In genomic region chr10:83729076-83729475, GRCm38 (mm10) we compare ENCODE assay signal across 13 mouse cellular contexts. TPM values are rescaled to one million over a fixed set of nuclear protein-coding genes. Genes with fewer than 3 reads are reported as not detected.
A peak's percentile ranks its signal among the peaks of the same experiment; 100 is the strongest.
DNase-seq lines count a peak whose midpoint lies in the region; ATAC-seq and TF ChIP-seq lines count a peak whose summit lies in the region.
"Had no signal": no experiment of that assay in that cellular context is flagged by ENCODE, and none has a peak within 500 bp of the region (broad histone marks: within the 10 kb centered on the region; RNA-seq: fewer than 3 reads in every experiment).

No protein-coding gene starts in this region.

- no peak for TF ChIP-seq RAD21 in MEL (IDR thresholded peaks at IDR 0.05; ENCODE audit: low read depth, low read length)

- TF ChIP-seq EP300 in MEL (IDR thresholded peaks at IDR 0.05; ENCODE audit: low read depth in 1 of 2, low read length in 2 of 2) = no peak

- no peak overlapping the region for H3K27ac ChIP-seq in hindbrain, embryonic 13.5 days
- no peak overlapping the region for H3K27ac ChIP-seq in hindbrain, embryonic 10.5 days
- no peak overlapping the region for H3K27ac ChIP-seq in midbrain, embryonic 13.5 days
- H3K27ac ChIP-seq in midbrain, postnatal 0 days (ENCODE audit: low read depth, low read length) = no peak overlapping the region
- H3K27ac ChIP-seq in MEL (ENCODE audit: control insufficient read depth, low read depth, low read length) = no peak overlapping the region
- H3K27ac ChIP-seq: hindbrain, embryonic 14.5 days had no signal

- TF ChIP-seq CTCF in midbrain, postnatal 0 days (IDR thresholded peaks at IDR 0.05) = no peak
- no peak for TF ChIP-seq CTCF in MEL (IDR thresholded peaks at IDR 0.05 in 2 of 3, conservative IDR thresholded peaks at IDR 0.05 in 1 of 3; ENCODE audit: control insufficient read depth in 1 of 3, insufficient read depth in 1 of 3, low read depth in 2 of 3, low read length in 3 of 3, poor library complexity in 1 of 3, severe bottlenecking in 1 of 3)

- peak; percentile 74; the same call in 1 of the 2 replicates for ATAC-seq in hindbrain, embryonic 13.5 days (ENCODE audit: low FRiP score)
- peak; percentile 75 for ATAC-seq in midbrain, embryonic 13.5 days
- no peak for ATAC-seq in midbrain, postnatal 0 days (ENCODE audit: low FRiP score)
- ATAC-seq: intestine, postnatal 0 days had no signal

- TF ChIP-seq POLR2A in MEL (IDR thresholded peaks at IDR 0.05; ENCODE audit: control insufficient read depth in 1 of 2, insufficient read depth in 1 of 2, low read depth in 1 of 2, low read length in 2 of 2, poor library complexity in 1 of 2) = no peak

- no peak overlapping the region for H3K9ac ChIP-seq in hindbrain, embryonic 13.5 days
- H3K9ac ChIP-seq in midbrain, embryonic 13.5 days (replicated peaks) = no peak overlapping the region
- no peak overlapping the region for H3K9ac ChIP-seq in midbrain, postnatal 0 days (replicated peaks; ENCODE audit: low read length, poor library complexity, severe bottlenecking)
- no peak overlapping the region for H3K9ac ChIP-seq in MEL (ENCODE audit: control insufficient read depth, low read depth, low read length, poor library complexity, severe bottlenecking)
- H3K9ac ChIP-seq: hindbrain, embryonic 14.5 days had no signal

- peaks cover 4% of the 10 kb centered on the region for H3K4me1 ChIP-seq in hindbrain, embryonic 13.5 days (replicated peaks)
- no peaks in the 10 kb centered on the region for H3K4me1 ChIP-seq in hindbrain, embryonic 10.5 days (replicated peaks)
- no peaks in the 10 kb centered on the region for H3K4me1 ChIP-seq in midbrain, embryonic 13.5 days (replicated peaks)
- H3K4me1 ChIP-seq in midbrain, postnatal 0 days (ENCODE audit: insufficient read depth, low read length) = no peaks in the 10 kb centered on the region
- H3K4me1 ChIP-seq in MEL (ENCODE audit: control insufficient read depth in 1 of 2, insufficient read depth in 2 of 2, low read length in 2 of 2) = 0 out of 4 replicates have a peak, but pooled peaks cover 0 to 2% of the 10 kb centered on the region in 2 experiments

- H3K79me2 ChIP-seq in MEL (ENCODE audit: control insufficient read depth, insufficient read depth, low read length, poor library complexity) = no peaks in the 10 kb centered on the region

- no peaks in the 10 kb centered on the region for H3K9me3 ChIP-seq in hindbrain, embryonic 13.5 days
- peaks cover 5% of the 10 kb centered on the region; the same call in 1 of the 2 replicates for H3K9me3 ChIP-seq in hindbrain, embryonic 10.5 days
- H3K9me3 ChIP-seq in midbrain, embryonic 13.5 days = no peaks in the 10 kb centered on the region
- H3K9me3 ChIP-seq in midbrain, postnatal 0 days (ENCODE audit: low read length) = no peaks in the 10 kb centered on the region
- no peaks in the 10 kb centered on the region for H3K9me3 ChIP-seq in MEL (replicated peaks; ENCODE audit: insufficient read depth, low read length)

- no peaks in the 10 kb centered on the region for H3K36me3 ChIP-seq in hindbrain, embryonic 13.5 days
- H3K36me3 ChIP-seq in hindbrain, embryonic 10.5 days = no peaks in the 10 kb centered on the region
- H3K36me3 ChIP-seq in midbrain, embryonic 13.5 days = no peaks in the 10 kb centered on the region
- H3K36me3 ChIP-seq in midbrain, postnatal 0 days (ENCODE audit: insufficient read depth, low read length) = no peaks in the 10 kb centered on the region
- no peaks in the 10 kb centered on the region for H3K36me3 ChIP-seq in MEL (ENCODE audit: control insufficient read depth in 1 of 2, insufficient read depth in 2 of 2, low read length in 2 of 2)

- no peak for DNase-seq in hindbrain, embryonic 10.5 days (ENCODE audit: low spot score)
- DNase-seq in midbrain, postnatal 0 days (ENCODE audit: low spot score) = no peak
- peak; percentile 2 for DNase-seq in MEL (ENCODE audit: low read depth, low spot score)
- no peak for DNase-seq in spleen, adult 18-20 months
- no peak for DNase-seq in heart, adult 11 months

- H3K27me3 ChIP-seq in hindbrain, embryonic 13.5 days = no peaks in the 10 kb centered on the region
- H3K27me3 ChIP-seq in hindbrain, embryonic 10.5 days (ENCODE audit: insufficient read depth, poor library complexity, severe bottlenecking) = 0 out of 2 replicates have a peak, but pooled peaks cover 2% of the 10 kb centered on the region
- H3K27me3 ChIP-seq in midbrain, embryonic 13.5 days = no peaks in the 10 kb centered on the region
- H3K27me3 ChIP-seq in midbrain, postnatal 0 days (ENCODE audit: insufficient read depth, low read length) = no peaks in the 10 kb centered on the region
- no peaks in the 10 kb centered on the region for H3K27me3 ChIP-seq in MEL (ENCODE audit: control insufficient read depth in 1 of 2, insufficient read depth in 2 of 2, low read length in 2 of 2)
- H3K27me3 ChIP-seq: Patski had no signal

- H3K4me2 ChIP-seq in hindbrain, embryonic 13.5 days = no peak overlapping the region
- no peak overlapping the region for H3K4me2 ChIP-seq in midbrain, embryonic 13.5 days (replicated peaks)
- no peak overlapping the region for H3K4me2 ChIP-seq in midbrain, postnatal 0 days (ENCODE audit: low read depth, low read length, poor library complexity, severe bottlenecking)
- H3K4me2 ChIP-seq: heart, embryonic 11.5 days; hindbrain, embryonic 14.5 days had no signal

- WGBS in hindbrain, embryonic 13.5 days = 87% methylated on average over 3 of the region's 3 CpGs
- WGBS in hindbrain, embryonic 10.5 days = 74% methylated on average over 3 of the region's 3 CpGs
- 78% methylated on average over 3 of the region's 3 CpGs for WGBS in midbrain, embryonic 13.5 days
- 80% methylated on average over 3 of the region's 3 CpGs for WGBS in midbrain, postnatal 0 days

- H3K4me3 ChIP-seq in hindbrain, embryonic 13.5 days = no peak overlapping the region
- no peak overlapping the region for H3K4me3 ChIP-seq in hindbrain, embryonic 10.5 days
- no peak overlapping the region for H3K4me3 ChIP-seq in midbrain, embryonic 13.5 days (replicated peaks)
- H3K4me3 ChIP-seq in midbrain, postnatal 0 days (ENCODE audit: low read depth, low read length) = no peak overlapping the region
- no peak overlapping the region for H3K4me3 ChIP-seq in MEL (ENCODE audit: control insufficient read depth in 1 of 2, insufficient read depth in 1 of 2, low read depth in 2 of 2, low read length in 2 of 2)

TF ChIP-seq in MEL, 35 proteins besides CTCF, POLR2A, EP300 and RAD21:
- TF ChIP-seq MAZ (IDR thresholded peaks at IDR 0.05; ENCODE audit: low read depth, low read length) = no peak

RNA-seq across cellular contexts. Expression of gene 1500009L16Rik, which starts 6.4 kb away (rescaled TPM):
- polyA plus RNA-seq in hindbrain, embryonic 13.5 days (2015; fragmentation: Nextera tagmentation; extraction: Ambion mirVana) = 59.1 and 62.4 TPM in 2 replicates
- 41.6 and 45.4 TPM in 2 replicates for polyA plus RNA-seq in hindbrain, embryonic 10.5 days (2016; fragmentation: Nextera tagmentation; extraction: Ambion mirVana)
- 50.8 and 54.5 TPM in 2 replicates for polyA plus RNA-seq in midbrain, embryonic 13.5 days (2015; fragmentation: Nextera tagmentation; extraction: Ambion mirVana)
- total RNA-seq in midbrain, postnatal 0 days (2014; rRNA removed) = 52.4 and 63.7 TPM in 2 replicates
- 122 and 136 TPM in 2 replicates for polyA plus RNA-seq in midbrain, postnatal 0 days (2015; fragmentation: Nextera tagmentation; extraction: Ambion mirVana)
- not detected in 2 replicates for total RNA-seq in MEL (2012; rRNA removed)
- polyA plus RNA-seq in MEL (2012; ENCODE audit: insufficient read depth in 1 of 2, insufficient read length in 2 of 2, low read depth in 1 of 2, low replicate concordance in 2 of 2, missing spikeins in 1 of 2) = not detected
- total RNA-seq: liver, adult 2 months; megakaryocyte-erythroid progenitor cell, adult 5-6 weeks had no signal
- polyA plus RNA-seq: liver, adult 2 months had no signal

Comparison
In these comparisons a context has a peak if more than half of its experiments do, and no peak if none do; other contexts are left out.
1. RNA of gene 1500009L16Rik, which starts 6.4 kb away (polyA plus RNA-seq): 122 to 136 TPM in midbrain, postnatal 0 days, 59.1 to 62.4 TPM in hindbrain, embryonic 13.5 days, 50.8 to 54.5 TPM in midbrain, embryonic 13.5 days and 41.6 to 45.4 TPM in hindbrain, embryonic 10.5 days; not detected in MEL; every median in the first group is over 10 times any median in the second.